Mouse (Mus musculus) myocyte (in vitro differentiated cells): ENCODE data around the gene Plxna3. TPM values are rescaled to one million over a fixed set of nuclear protein-coding genes. Genes with fewer than 3 reads are reported as not detected.
A peak's percentile ranks its signal among the peaks of the same experiment; 100 is the strongest.

Experiments used
- H3K27me3 ChIP-seq: one replicate; pipeline ENCODE4 v1.6.1; 2011; ENCODE audit not compliant: control insufficient read depth, insufficient read depth, insufficient read length
- H3K36me3 ChIP-seq: one replicate; pipeline ENCODE4 v1.6.1; 2011; ENCODE audit not compliant: control insufficient read depth, insufficient read depth
- H3K4me2 ChIP-seq: one replicate; pipeline ENCODE4 v1.6.1; 2011; ENCODE audit warnings: low read depth, control low read depth
- H3K4me3 ChIP-seq: one replicate; pipeline ENCODE4 v1.5.1; 2011; ENCODE audit warnings: mild to moderate bottlenecking, control low read depth, moderate library complexity
- H3K79me2 ChIP-seq: one replicate; pipeline ENCODE4 v1.6.1; 2011; ENCODE audit not compliant: control insufficient read depth, insufficient read depth
- H3ac ChIP-seq: one replicate; pipeline ENCODE4 v1.6.1; 2011; ENCODE audit not compliant: control insufficient read depth, insufficient read length
- CEBPB ChIP-seq: IDR thresholded peaks from 2 replicates; pipeline ENCODE4 v1.6.1; 2011; ENCODE audit warnings: mild to moderate bottlenecking, moderate library complexity; ENCODE audit not compliant: poor library complexity, insufficient read depth, severe bottlenecking
- E2F4 ChIP-seq: IDR thresholded peaks from one replicate; pipeline ENCODE4 v1.6.1; 2011; ENCODE audit warnings: mild to moderate bottlenecking, control low read depth, moderate library complexity; ENCODE audit not compliant: insufficient read depth
- MAX ChIP-seq: IDR thresholded peaks from one replicate; pipeline ENCODE4 v1.6.1; 2011; ENCODE audit warnings: low read depth, mild to moderate bottlenecking, control low read depth
- MYOD1 ChIP-seq, 3 experiments: IDR thresholded peaks; one replicate each; pipeline ENCODE4 v1.6.1; 2011; ENCODE audit warnings: control low read depth in 2 of 3, low read depth in 2 of 3, mild to moderate bottlenecking in 2 of 3, moderate library complexity in 1 of 3; ENCODE audit not compliant: insufficient read length in 2 of 3, control insufficient read depth in 1 of 3
- MYOG ChIP-seq, 3 experiments: IDR thresholded peaks; one replicate each; pipeline ENCODE4 v1.6.1; 2011; ENCODE audit warnings: control low read depth in 2 of 3, low read depth in 2 of 3, mild to moderate bottlenecking in 2 of 3; ENCODE audit not compliant: insufficient read length in 2 of 3, control insufficient read depth in 1 of 3, insufficient read depth in 1 of 3
- POLR2A ChIP-seq: IDR thresholded peaks from one replicate; pipeline ENCODE4 v1.6.1; 2011; ENCODE audit warnings: low read depth, mild to moderate bottlenecking, control low read depth, moderate library complexity; ENCODE audit not compliant: insufficient read length
- POLR2AphosphoS2 ChIP-seq: IDR thresholded peaks from one replicate; pipeline ENCODE4 v1.6.1; 2011; ENCODE audit warnings: low read depth, control low read depth; ENCODE audit not compliant: insufficient read length
- REST ChIP-seq: IDR thresholded peaks from one replicate; pipeline ENCODE4 v1.6.1; 2011; ENCODE audit warnings: mild to moderate bottlenecking, control low read depth, moderate library complexity; ENCODE audit not compliant: insufficient read depth, insufficient read length
- SRF ChIP-seq: IDR thresholded peaks from one replicate; pipeline ENCODE4 v1.6.1; 2011; ENCODE audit warnings: low read depth; ENCODE audit not compliant: control insufficient read depth, insufficient read length
- TCF12 ChIP-seq: IDR thresholded peaks from one replicate; pipeline ENCODE4 v1.6.1; 2011; ENCODE audit warnings: mild to moderate bottlenecking, control low read depth; ENCODE audit not compliant: poor library complexity, insufficient read depth, severe bottlenecking
- TCF3 ChIP-seq: IDR thresholded peaks from one replicate; pipeline ENCODE4 v1.6.1; 2011; ENCODE audit warnings: low read depth, control low read depth; ENCODE audit not compliant: insufficient read length
- USF1 ChIP-seq: IDR thresholded peaks from one replicate; pipeline ENCODE4 v1.6.1; 2011; ENCODE audit warnings: low read depth, mild to moderate bottlenecking, control low read depth, moderate library complexity
- polyA plus RNA-seq: library from polyadenylated mRNA; unstranded; fragments of >200 nt; fragmentation: generic; extraction: Trizol; gene quantifications from one replicate; pipeline ENCODE4 v1.2.1, GENCODE M21; 2012; ENCODE audit warnings: missing spikeins

Gene Plxna3
- polyA plus RNA-seq, 1 experiment: 12.8 TPM

GRCm38 (mm10) chrX:74293431-74293830 lies 35.4 kb upstream of the Plxna3 start:
- H3K4me2 ChIP-seq: no peak overlapping the region
- no peak overlapping the region for H3ac ChIP-seq
- TF ChIP-seq POLR2AphosphoS2 (no peak), MYOD1 (IDR thresholded peaks at IDR 0.05; ENCODE audit: control insufficient read depth in 1 of 3, insufficient read length in 2 of 3, low read depth in 2 of 3) (no peak), SRF (no peak), CEBPB (no peak), USF1 (no peak)
- peaks cover 8% of the 10 kb centered on the region for H3K79me2 ChIP-seq
- no peaks in the 10 kb centered on the region for H3K27me3 ChIP-seq
- no peak overlapping the region for H3K4me3 ChIP-seq
- H3K36me3 ChIP-seq: no peaks in the 10 kb centered on the region

DNA sequence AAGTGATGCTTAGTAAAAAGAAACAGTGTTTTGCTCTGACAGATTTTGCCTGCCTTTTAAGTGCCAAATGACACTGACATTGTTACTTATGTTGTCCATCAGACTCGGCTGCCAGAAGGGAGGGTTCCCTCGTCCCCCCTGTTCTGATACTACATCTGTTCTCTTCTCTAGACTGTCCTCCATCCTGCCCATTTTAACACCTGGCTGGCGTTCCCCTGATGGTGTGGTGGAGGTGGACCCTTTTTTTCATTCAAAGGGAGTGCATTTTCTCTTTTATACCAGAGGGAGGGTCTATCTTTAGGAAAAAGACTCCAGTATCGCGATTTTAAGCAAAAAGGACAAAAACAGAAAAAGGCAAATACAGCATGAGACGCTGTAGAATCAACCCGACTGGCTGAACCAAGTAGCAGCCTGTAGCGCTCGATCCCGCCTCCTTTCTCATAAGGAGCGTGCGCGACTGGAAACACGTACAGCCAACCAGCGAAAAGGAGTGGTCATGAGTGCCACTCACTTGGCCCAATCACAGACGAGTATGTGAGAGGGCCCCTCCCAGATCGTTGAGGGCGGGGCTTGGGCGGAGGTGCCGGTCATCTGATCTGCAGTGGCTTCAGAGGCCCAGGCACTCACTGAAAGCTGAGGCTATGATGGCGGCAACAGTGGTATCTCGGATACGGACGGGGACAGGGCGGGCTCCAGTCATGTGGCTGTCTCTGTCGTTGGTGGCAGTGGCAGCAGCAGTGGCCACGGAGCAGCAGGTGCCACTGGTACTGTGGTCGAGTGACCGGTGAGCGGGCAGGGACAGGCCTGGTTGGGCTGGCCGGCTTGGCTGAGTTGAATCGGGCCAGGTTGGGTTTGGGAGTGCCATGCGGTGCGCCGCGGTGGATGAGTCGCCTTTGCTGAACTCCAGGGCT lies 32.1 kb upstream of the Plxna3 start, which contains the start of gene Atp6ap1:
TSS of gene Atp6ap1 (plus strand) at position 560 of the 911 bp plus-strand sequence.
- Histone ChIP-seq H3ac (peak within 1 kb of the TSS; percentile 61), H3K36me3 (peaks cover 6% of the 10 kb centered on the region), H3K4me3 (peak within 1 kb of the TSS; percentile 53), H3K79me2 (peaks cover 14% of the 10 kb centered on the region), H3K27me3 (no peaks in the 10 kb centered on the region), H3K4me2 (peak within 1 kb of the TSS; percentile 88)
- TF ChIP-seq MYOG (IDR thresholded peaks at IDR 0.05; ENCODE audit: control insufficient read depth in 1 of 3, insufficient read depth in 1 of 3, insufficient read length in 2 of 3, low read depth in 2 of 3) (peak in 1 of 3 experiments; percentile 10), POLR2AphosphoS2 (peak; percentile 94), TCF12 (no peak), POLR2A (peak; percentile 95), SRF (peak; percentile 8), CEBPB (no peak), MYOD1 (IDR thresholded peaks at IDR 0.05; ENCODE audit: control insufficient read depth in 1 of 3, insufficient read length in 2 of 3, low read depth in 2 of 3) (peak in 1 of 3 experiments; percentile 35)

- Histone ChIP-seq H3K79me2 (peaks cover 14% of the 10 kb centered on the region), H3K4me2 (peak overlapping the region; percentile 19), H3ac (no peak overlapping the region), H3K4me3 (peak overlapping the region; percentile 53), H3K36me3 (peaks cover 6% of the 10 kb centered on the region), H3K27me3 (no peaks in the 10 kb centered on the region)
- no peak for TF ChIP-seq CEBPB
Measured at GRCm38 (mm10) chrX:74298348-74298747, 30.5 kb upstream of the Plxna3 start.

DNA sequence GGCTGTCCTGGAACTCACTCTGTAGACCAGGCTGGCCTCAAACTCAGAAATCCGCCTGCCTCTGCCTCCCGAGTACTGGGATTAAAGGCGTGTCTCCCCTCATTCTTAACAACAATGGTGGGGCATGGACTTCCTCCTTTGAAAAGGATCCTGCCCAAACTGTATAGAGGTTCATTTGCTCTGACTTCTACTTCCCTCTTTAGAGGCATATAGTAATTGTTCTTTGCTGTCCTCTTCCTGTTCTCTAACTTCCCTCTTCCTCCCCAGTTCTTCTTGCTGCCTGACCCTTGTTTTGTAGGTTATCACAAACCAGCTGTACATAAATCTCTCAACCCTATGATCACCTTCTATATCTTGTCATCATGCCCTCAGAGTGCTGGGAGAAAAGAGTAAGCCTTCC lies 29.1 kb upstream of the Plxna3 start:
- no peak overlapping the region for H3K4me3 ChIP-seq
- TF ChIP-seq POLR2A: no peak
- no peak for TF ChIP-seq MAX
- TF ChIP-seq SRF: no peak
- no peak for TF ChIP-seq USF1
- no peak for TF ChIP-seq POLR2AphosphoS2
- TF ChIP-seq MYOD1 (IDR thresholded peaks at IDR 0.05; ENCODE audit: control insufficient read depth in 1 of 3, insufficient read length in 2 of 3, low read depth in 2 of 3): no peak
- TF ChIP-seq CEBPB: no peak
- TF ChIP-seq MYOG (IDR thresholded peaks at IDR 0.05; ENCODE audit: control insufficient read depth in 1 of 3, insufficient read depth in 1 of 3, insufficient read length in 2 of 3, low read depth in 2 of 3): no peak
- TF ChIP-seq TCF3: no peak
- no peaks in the 10 kb centered on the region for H3K27me3 ChIP-seq
- no peak overlapping the region for H3ac ChIP-seq
- H3K79me2 ChIP-seq: peaks cover 14% of the 10 kb centered on the region
- H3K36me3 ChIP-seq: peaks cover 6% of the 10 kb centered on the region
- H3K4me2 ChIP-seq: no peak overlapping the region

GRCm38 (mm10) chrX:74304867-74305700 lies 23.8 kb upstream of the Plxna3 start, which contains the start of gene Gdi1:
Gene Gdi1, plus strand, starts transcription at chrX:74304998.
- TF ChIP-seq E2F4 (no peak), POLR2A (peak; percentile 99), TCF3 (no peak), MAX (no peak), USF1 (no peak), MYOG (IDR thresholded peaks at IDR 0.05; ENCODE audit: control insufficient read depth in 1 of 3, insufficient read depth in 1 of 3, insufficient read length in 2 of 3, low read depth in 2 of 3) (peak in 2 of 3 experiments; percentile 14 to 18), MYOD1 (IDR thresholded peaks at IDR 0.05; ENCODE audit: control insufficient read depth in 1 of 3, insufficient read length in 2 of 3, low read depth in 2 of 3) (peak in 1 of 3 experiments; percentile 5), SRF (no peak), REST (peak; percentile 44), POLR2AphosphoS2 (peak; percentile 92), CEBPB (no peak), TCF12 (no peak)
- peaks cover 20% of the 10 kb centered on the region for H3K79me2 ChIP-seq
- peak within 1 kb of the TSS; percentile 74 for H3K4me3 ChIP-seq
- peak within 1 kb of the TSS; percentile 51 for H3K4me2 ChIP-seq
- H3K27me3 ChIP-seq: no peaks in the 10 kb centered on the region
- H3ac ChIP-seq: peak within 1 kb of the TSS; percentile 36
- peaks cover 12% of the 10 kb centered on the region for H3K36me3 ChIP-seq
